Mouse (Mus musculus): ENCODE measurements around the gene Rap1gap.

Gene Rap1gap

DNA sequence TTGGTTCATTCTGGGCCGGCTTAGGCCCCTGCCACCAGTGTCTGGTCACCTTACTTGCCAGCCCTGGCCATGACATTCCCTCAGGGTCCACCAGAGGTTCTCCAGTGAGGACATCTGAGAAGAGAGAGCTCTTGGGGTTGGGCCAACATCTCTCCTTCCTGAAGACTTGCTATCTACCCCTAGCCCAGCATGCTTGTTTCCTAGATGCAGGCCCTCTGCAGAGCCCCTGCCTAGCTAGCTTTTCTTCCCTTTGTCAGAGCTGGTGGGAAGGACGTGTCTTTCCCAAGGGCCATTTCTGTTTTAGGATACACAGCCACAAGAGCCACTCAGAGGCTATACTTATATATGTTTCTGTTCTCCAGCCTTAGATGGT lies 3.5 kb upstream of the Rap1gap start:
- intact Hi-C loops (cut with DNase I), result no loop called here

DNA sequence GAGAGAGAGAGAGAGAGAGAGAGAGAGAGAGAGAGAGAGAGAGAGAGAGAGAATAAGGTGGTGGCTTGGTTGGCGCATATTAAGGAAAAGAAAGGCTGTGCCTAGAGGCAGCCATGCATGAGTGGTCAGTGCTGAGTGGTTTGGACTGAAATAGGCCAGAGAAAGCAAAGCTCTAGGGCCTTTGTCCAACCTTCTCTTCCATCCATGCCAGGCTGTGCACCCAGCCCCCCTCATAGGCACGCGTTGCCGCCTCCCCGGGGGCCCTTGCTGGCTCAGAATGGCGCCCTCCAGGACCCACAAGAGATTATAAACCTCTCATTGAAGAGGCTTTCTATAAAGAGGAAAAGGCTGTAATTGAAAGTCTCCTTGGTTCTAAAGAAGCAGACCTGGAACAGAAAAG lies 3.0 kb upstream of the Rap1gap start:
- intact Hi-C loops (cut with DNase I), result no loop called here

DNA sequence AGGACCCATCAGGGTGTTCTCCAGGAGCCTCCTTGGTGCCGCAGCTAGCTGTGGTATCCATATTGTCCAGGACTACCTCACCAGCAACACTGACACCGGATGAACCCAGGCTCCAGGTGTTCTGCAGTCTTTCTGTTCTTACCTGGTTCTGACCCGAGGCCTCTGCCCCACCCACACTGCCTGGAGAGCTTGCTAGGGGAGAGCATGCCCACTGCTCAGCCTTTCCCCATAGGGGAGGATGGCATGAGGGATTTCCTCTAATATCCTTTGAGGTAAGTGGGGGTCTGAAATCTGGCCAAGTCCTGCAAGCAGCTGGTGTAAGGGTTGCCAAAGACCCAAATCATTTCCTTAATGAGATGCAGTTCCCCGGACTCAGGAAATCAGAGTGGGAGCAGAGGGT lies 1.0 kb upstream of the Rap1gap start:
- intact Hi-C loops (cut with DNase I), result no loop called here

DNA sequence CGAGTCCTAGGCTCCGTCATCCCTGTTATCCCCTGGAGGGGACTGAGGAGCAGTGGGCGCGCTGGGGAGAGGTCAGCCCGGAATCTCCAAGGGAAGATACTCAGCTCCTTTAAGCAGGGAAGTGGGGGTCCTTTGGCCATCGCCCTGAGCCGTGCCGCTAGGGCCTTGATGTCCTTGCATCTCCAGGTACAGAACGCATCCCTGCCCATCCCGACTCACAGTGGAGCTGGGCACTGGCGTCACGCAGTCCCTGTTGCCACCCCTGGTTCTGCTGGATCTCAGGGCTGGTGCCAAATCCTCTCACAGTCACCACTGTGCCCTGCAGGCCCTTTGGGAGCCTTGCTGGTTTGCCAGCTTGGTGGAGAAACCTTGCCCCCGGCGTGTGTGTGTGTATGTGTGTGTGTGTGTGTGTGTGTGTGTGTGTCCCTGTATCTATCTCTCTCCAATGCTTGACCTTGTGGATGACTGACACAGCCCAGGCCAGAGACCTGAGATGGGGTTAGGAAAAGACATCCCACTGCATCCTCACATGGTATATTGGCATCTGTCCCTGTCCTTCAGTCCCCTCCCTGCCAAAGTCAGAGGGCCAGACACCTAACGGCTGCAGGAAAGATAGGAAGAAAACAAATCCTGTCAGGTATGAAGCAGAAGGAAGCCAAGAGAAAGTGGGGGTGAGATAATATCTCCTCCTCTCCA lies 602 bp downstream of the Rap1gap start:
- intact Hi-C loops (cut with DNase I), result no loop called here

DNA sequence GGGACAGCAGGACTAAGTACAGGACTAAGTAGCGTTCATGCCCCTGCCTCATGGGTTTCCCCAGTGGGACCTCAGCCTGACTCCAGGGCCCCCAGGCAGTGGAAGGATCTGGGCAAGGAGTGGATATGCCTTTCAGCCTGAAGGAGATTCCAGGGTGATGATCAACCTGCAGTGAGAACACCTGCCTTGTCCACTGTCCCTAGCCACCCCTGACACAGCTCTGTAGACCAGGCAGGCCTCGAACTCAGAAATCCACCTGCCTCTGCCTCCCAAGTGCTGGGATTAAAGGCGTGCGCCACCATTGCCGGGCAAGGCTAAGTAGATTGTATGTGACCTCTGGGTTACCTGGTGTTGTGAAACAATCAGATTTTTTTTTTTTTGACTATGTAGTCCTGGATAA lies 1.3 kb downstream of the Rap1gap start:
- intact Hi-C loops (cut with DNase I), result no loop called here

DNA sequence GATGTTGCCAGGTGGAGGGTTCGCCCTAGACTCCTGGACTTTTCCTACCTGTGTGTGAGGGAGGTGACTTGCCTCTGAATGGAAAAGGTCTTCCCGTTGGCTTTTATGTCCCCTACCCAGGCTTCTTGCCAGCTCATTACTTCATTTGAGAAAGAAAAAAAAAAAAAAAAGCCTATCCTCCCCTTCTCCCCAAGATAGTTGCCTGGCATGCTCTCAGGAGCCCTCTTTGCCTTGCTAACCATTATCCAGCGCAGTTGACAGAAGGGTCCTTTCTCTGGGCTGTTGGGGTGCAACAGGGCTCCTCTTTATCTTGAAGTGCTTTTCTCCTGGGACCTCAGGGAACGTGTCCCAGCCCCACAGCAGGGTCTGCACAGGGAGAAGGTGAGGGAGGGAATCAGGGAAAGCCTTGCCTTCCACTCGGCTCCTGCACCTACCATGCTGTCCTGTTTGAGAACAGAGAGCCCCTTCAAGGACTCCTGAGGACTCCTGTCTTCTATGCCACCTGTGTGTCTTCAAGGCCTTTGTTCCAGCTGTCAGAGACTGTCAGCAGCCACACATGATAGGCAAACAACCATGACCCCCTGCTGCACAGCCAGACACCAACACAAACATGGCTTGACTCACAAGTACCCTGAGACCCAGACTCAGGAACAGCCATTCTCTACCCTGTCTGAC lies 1.9 kb downstream of the Rap1gap start:
- intact Hi-C loops (cut with DNase I), result no loop called here

DNA sequence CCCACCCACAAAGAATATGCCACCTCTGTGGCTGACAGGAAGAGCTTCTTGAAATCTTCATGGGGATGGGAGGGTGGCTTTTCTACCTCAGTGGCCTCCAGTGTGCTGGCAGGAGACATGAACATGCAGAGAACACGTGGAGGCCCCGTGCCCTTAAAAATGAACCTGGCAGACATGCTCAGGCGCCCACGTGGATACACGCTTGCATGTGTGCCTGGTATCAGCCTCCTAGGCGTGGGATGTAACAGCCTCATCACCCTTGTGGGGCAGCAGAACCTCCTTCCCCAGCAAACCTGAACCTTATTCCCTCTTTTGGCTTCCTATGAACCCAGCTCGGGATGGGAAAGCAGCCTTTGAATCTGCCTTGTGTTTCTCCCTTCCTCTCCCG lies 2.4 kb downstream of the Rap1gap start:
- intact Hi-C loops (cut with DNase I), result no loop called here

DNA sequence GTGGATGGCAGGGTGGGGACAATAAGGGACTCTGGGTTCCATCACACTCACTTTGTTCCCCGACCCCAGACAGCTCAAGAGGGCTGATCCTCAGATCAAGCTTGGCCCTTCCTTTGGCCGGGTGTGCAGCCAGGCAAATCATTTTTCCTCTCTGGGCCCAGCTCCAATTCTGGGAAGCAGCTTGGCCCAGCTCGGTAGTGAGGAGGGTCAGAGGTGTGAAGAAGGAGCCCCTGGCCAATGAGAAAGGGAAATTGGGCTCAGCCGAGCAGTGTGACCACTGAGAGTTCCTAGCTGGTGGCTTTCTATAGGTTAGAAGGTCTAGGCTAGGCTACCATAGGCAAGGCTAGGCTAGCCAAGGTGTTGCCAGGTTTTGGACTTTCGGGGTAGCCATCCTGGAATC lies 3.2 kb downstream of the Rap1gap start:
- intact Hi-C loops (cut with DNase I), result no loop called here

DNA sequence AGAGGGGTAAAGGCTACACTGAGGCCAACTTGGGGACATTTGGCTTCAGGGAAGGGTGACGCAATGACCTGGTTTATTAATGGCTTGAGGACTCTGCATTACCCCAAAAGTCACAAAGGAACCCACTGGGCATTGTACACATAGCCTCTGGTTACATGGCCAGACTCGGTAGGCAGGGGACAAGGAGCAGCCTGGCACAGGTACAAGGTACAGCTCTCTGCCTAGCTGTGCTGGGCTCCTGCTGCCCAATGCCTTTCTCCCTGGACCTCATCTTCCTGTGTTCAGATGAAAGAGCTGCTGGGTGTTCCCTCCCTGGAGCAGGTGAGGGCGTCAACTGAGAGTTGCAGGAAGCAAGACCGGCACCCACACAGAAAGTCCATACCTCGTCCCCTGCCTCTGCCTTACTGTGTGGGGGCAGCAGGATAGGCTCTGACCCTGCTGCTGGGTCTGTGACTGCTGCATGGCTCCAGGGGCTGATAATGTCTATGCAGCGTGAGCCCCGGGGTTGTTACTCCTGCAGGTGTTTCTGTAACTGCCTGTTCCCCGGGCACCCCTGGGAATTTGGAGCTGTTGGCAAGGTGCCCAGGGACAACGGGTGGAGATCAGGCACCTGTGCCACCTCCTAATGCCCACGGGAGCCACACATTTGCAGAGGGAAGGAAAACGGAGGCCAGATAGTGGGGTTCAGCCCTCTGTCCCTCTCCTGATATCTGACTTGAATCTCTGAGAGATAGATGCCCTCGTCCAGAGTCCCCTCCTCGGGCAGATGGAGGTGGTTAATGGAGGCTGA lies 7.4 kb downstream of the Rap1gap start:
- intact Hi-C loops (cut with DNase I), result no loop called here

DNA sequence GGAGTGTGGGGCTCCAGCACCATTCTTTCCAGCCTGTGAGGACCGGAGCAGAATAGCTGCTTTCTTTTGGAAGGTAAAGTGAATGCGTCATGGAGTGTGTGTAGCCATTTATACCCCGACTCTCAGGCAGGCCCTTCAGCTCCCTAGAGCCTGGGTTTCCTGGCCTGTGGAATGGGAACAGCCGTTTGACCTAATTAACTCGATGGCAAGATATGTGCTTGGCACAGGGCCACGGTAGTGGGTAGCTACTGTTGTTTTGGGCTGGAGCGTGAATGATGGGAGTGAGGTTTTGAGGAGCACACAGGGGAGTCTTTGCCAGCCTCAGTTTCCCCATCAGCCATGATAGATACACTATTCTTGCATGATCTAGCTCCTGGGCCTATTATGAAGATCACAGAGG lies 11.0 kb downstream of the Rap1gap start:
- intact Hi-C loops (cut with DNase I), result loop anchor here (5.0 kb wide), 1 partner anchor 122 kb away; the partner anchor contains the start of gene Alpl

DNA sequence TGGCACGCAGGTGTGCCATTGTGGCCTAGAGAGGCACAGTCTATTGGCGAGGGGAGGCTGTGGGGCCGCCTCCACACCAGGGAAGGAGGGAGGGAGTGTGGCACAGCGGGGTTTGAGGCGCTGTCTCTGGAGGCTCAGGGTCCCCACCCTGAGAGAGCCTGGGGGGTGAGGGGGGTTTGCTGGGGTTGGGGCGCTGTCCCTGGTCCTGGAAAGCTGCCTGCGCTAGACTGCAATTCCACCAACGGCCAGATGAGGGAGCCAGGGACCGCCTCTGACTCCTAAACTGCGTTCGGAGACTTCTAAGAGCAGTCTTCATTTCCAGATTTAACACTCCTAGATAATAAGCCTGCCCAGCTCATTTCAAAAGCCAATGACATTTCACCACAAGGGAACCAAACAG lies 11.5 kb downstream of the Rap1gap start:
- intact Hi-C loops (cut with DNase I), result loop anchor here (5.0 kb wide), 1 partner anchor 121 kb away; the partner anchor contains the start of gene Alpl

DNA sequence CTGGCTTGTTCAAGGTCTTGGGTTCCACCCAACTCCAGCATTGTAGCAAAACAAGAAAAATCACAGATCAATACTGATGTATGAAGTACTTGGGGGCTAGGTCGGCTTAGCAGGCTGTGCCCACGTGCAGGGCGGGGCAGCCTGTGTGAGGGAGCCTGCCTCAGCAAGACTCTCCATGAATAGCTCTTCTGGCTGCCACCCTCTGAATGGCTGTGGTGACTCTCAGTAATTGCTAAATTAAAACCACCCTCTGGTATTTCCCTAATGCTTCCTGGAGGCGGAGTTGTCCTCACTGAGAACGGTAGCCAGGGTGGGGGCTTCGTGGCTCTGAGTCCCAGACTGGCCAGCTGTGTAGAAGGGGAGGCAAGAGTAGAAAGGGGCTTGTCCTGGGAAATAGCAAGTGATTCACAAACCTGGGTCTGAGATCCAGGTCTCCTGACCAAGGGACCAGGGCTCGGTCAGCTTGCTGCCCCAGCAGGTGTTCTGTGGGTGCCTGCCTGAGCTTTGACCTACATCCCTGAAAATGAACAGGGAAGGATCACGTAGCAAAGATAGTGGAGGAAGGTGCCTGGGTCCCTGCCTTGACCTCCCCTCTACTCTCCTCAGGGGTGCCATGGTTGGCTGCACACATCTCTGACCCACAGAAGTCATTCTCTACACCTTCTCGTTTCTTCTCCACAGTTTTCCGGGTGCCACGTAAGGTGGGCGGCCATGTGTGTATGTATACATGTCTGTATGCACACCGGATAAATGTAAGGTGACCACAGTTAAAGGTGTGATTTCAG lies 12.4 kb downstream of the Rap1gap start:
- intact Hi-C loops (cut with DNase I), result loop anchor here (5.0 kb wide), 1 partner anchor 120 kb away; the partner anchor contains the start of gene Alpl

DNA sequence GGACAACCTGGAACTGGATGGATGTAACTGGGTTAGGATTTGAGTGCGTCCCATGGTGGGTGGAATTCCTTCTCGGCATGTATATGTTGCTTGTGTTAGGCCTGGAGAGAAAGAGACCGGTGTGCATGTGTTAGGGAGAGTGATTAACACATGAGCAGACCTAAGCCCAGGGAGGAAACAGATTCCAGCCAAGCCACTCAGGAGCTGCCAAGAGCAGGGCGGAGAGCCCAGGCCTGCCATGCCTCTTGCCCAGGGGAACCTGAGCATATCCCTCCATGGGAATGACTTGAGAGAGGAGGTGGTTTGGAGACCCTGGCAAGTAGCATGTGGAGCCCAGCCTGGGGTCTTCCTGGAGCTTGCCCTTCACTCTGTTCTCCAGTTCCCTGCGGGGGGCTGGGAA lies 13.4 kb downstream of the Rap1gap start:
- intact Hi-C loops (cut with DNase I), result loop anchor here (5.0 kb wide), 1 partner anchor 119 kb away; the partner anchor contains the start of gene Alpl

DNA sequence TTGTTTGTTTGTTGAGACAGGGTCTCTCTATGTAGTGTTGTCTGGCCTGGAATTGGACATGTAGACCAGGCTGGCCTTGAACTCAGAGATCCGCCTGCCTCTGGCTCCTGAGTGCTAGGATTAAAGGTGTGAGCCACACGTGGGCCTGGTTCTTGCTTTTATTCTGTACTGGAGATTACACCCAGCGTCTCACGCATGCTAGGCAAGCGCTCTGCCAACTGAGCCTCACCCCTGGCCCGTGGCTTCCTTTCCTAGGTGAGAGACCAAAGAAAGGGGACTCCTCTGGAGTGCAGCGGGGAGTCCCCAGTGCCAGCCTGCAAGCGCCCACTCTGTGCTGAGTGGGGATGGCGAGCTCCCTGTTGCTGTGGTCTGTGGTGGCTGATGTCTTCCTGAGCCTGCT lies 14.0 kb downstream of the Rap1gap start:
- intact Hi-C loops (cut with DNase I), result loop anchor here (5.0 kb wide), 1 partner anchor 119 kb away; the partner anchor contains the start of gene Alpl

DNA sequence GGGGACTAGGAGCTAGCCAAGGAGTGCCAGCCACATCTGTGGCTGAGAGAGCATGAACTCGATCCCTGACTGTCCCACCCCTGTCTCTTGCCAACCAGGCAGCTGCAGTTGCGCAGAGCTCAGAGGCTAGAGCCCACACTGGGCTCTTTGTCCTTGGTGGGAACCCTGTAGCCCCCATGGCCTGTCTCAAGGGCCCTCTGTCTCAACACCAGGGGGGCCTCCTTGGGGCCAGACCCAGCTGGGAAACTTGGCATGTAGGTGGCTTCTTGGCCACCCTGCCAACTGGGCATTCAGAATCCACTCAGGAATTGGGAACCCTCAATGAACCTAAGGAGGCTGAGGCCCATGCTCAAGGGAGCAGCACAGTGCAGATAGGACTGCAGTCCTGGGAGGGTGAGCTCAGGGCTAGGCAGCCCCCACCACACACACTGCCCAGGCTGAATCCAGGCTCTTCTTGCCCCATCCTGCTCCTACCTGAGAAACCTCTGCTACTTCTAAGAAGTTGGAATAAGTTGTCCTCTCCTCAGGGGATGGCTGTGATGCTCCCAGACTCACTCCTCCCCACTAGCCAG lies 15.5 kb downstream of the Rap1gap start:
- intact Hi-C loops (cut with DNase I), result loop anchor here (5.0 kb wide), 2 partner anchors 117 to 157 kb away; partner anchors contain the start of gene Alpl

DNA sequence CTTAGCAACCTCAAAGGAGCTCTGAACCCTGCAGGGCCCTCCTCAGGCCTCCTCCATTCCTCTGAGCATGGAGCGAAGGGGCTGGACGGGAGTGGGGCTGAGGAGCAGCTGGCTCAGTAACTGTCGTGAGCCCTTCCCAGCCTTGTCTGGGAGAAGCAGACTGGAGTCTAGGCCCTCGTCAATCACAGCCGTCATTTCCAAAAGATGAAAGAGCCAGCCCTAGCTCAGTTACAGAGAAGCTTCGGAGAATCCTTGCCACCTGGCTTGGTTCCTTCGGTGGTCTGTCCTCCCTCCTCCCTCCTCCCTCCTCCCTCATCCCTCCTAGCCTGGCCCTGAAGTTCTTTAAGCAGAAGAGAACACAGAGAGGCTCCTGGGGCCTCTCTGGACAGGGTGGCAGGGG lies 16.2 kb downstream of the Rap1gap start:
- intact Hi-C loops (cut with DNase I), result loop anchor here (5.0 kb wide), 1 partner anchor 157 kb away; no protein-coding TSS in a partner anchor

DNA sequence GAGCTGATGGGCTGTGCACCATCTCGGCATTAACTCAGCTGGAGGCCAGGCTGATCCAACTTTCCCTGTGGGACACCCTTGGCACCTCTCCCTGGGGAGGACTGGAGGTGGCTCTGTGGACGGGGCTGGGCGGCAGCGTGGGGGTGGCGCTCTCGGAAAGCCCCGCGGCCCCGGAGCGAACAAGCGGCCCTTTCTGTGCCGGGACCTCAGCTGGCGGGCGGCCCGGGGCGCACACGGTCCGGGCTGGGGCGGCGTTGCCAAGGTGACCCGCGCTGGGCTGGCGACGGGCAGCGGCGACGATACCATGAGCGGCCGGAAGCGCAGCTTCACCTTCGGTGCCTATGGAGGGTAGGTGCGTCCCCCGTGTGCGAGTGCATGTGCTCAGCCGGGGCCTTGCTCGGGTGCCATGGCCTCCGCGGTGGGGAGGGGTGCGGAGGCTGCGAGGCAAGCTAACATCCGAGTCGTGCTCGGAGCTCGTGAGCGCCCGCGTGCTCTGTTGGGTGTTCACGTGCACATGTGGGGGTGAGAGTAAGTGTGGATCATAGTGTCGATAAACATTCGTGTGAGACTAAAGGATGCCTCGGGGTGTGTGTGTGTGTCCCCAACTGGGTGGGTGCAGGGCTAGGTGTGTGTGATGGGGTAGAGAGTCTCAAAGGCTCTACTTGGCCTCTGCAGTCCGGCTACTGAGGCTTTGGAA lies 17.0 kb downstream of the Rap1gap start:
- intact Hi-C loops (cut with DNase I), result loop anchor here (2.0 to 5.0 kb wide), 2 partner anchors 41 to 156 kb away; no protein-coding TSS in a partner anchor

DNA sequence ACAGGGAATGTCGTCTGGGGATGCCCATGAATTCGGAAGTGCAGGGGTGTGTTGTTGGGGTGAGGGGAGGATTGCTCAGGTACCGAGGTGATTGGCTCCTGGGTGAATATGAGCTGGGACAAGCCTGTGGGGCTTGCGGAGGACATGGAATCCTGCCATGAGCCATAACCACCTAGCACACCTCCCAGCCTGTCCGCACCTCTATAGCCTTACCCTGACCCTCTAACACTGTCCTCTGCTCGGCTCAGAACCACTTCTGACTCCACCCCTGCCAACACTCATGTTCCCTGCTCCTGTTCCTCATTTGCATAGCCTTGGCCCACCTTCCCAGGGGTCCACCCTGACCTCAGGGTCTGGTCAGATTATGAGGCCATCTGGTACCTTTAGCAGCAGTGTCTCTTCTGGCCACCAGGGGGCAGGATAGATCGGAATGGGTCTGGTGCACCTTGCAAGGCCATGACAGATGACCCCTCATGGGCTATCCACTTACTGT lies 18.5 kb downstream of the Rap1gap start:
- intact Hi-C loops (cut with DNase I), result loop anchor here (2.0 to 5.0 kb wide), 2 partner anchors 40 to 154 kb away; no protein-coding TSS in a partner anchor

DNA sequence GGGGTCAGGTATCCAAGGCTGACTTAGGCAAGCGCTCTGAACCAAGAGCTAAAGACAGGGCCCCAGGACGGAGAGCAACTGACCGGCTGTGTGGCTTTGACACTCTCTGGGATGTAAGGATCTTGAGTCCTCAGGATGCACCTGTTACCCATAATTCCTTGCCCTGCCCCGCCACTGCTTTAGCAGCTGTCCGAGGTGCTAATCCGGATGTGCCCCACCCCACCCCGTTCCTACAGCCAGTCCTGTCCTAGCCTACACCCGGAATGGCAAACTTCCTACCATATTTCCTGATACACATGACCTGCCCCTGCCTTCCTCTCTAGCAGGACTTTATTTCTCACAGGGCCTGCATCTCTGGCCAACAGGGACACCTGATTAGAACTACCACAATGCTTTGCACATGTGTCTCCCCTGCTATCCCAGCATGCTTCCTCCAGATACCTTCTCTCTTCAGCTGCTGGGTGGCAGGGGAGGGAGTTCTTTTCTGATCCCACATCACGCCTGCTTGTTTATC lies 20.4 kb downstream of the Rap1gap start:
- intact Hi-C loops (cut with DNase I), result loop anchor here (5.0 kb wide), 1 partner anchor 152 kb away; no protein-coding TSS in a partner anchor

Data from adrenal gland (tissue).